Mouse (Mus musculus): Measurements from ENCODE around the gene Olfr1511. TPM values are rescaled to one million over a fixed set of nuclear protein-coding genes. Genes with fewer than 3 reads are reported as not detected.
"Not testable (repeated sequence)": the region's sequence is repeated elsewhere in the genome, so short reads cannot be mapped to it uniquely, and the experiment has no call there.

Olfr1511 gene
- not detected in 2 replicates for polyA plus RNA-seq (2014; fragmentation: Nextera tagmentation; extraction: Ambion mirVana)

- H3K9me3 ChIP-seq (replicated peaks; ENCODE audit: control insufficient read depth, low read length) = no peaks in the 10 kb centered on the region
- WGBS = 82% methylated on average over 4 of the region's 4 CpGs
- H3K4me2 ChIP-seq (ENCODE audit: low read length) = no peak within 1 kb of the TSS
- H3K4me1 ChIP-seq (ENCODE audit: control insufficient read depth, insufficient read depth, low read length) = no peaks in the 10 kb centered on the region
- no peaks in the 10 kb centered on the region for H3K36me3 ChIP-seq (ENCODE audit: control insufficient read depth, insufficient read depth, low read length)
- H3K27ac ChIP-seq (ENCODE audit: low read depth, low read length) = no peak within 1 kb of the TSS
- DNase-seq (ENCODE audit: low spot score) (no peak), ATAC-seq (no peak)
- no peak within 1 kb of the TSS for H3K9ac ChIP-seq (ENCODE audit: low read length)
- no peak within 1 kb of the TSS for H3K4me3 ChIP-seq (ENCODE audit: low read depth, low read length)
- no peaks in the 10 kb centered on the region for H3K27me3 ChIP-seq (replicated peaks; ENCODE audit: control insufficient read depth, insufficient read depth, low read length)
Observed at GRCm38 (mm10) chr14:52397279-52397678, at the start of gene Olfr1511. Gene Olfr1511 (minus strand): TSS chr14:52397379.

GRCm38 (mm10) chr14:52442690-52443089, 45.5 kb upstream of the Olfr1511 start, which contains the start of gene Olfr1509:
Gene Olfr1509 (plus strand): TSS chr14:52442990.
- no peak for DNase-seq (ENCODE audit: low spot score)
- Histone ChIP-seq H3K27ac (ENCODE audit: low read depth, low read length) (no peak within 1 kb of the TSS), H3K4me2 (ENCODE audit: low read length) (no peak within 1 kb of the TSS), H3K4me3 (ENCODE audit: low read depth, low read length) (no peak within 1 kb of the TSS), H3K27me3 (replicated peaks; ENCODE audit: control insufficient read depth, insufficient read depth, low read length) (no peaks in the 10 kb centered on the region), H3K4me1 (ENCODE audit: control insufficient read depth, insufficient read depth, low read length) (no peaks in the 10 kb centered on the region), H3K9me3 (replicated peaks; ENCODE audit: control insufficient read depth, low read length) (no peaks in the 10 kb centered on the region), H3K9ac (ENCODE audit: low read length) (no peak within 1 kb of the TSS), H3K36me3 (ENCODE audit: control insufficient read depth, insufficient read depth, low read length) (no peaks in the 10 kb centered on the region)
- no peak for ATAC-seq

- no peak overlapping the region for H3K9ac ChIP-seq (ENCODE audit: low read length)
- H3K4me1 ChIP-seq (ENCODE audit: control insufficient read depth, insufficient read depth, low read length) = no peaks in the 10 kb centered on the region
- 96% methylated on average over 1 of the region's 1 CpGs for WGBS
- H3K27ac ChIP-seq (ENCODE audit: low read depth, low read length) = no peak overlapping the region
- H3K36me3 ChIP-seq (ENCODE audit: control insufficient read depth, insufficient read depth, low read length) = no peaks in the 10 kb centered on the region
- ATAC-seq = no peak
- DNase-seq (ENCODE audit: low spot score) = no peak
- H3K4me3 ChIP-seq (ENCODE audit: low read depth, low read length) = no peak overlapping the region
- H3K4me2 ChIP-seq (ENCODE audit: low read length) = no peak overlapping the region
- no peaks in the 10 kb centered on the region for H3K27me3 ChIP-seq (replicated peaks; ENCODE audit: control insufficient read depth, insufficient read depth, low read length)
- H3K9me3 ChIP-seq (replicated peaks; ENCODE audit: control insufficient read depth, low read length) = no peaks in the 10 kb centered on the region
Observed at GRCm38 (mm10) chr14:52427686-52428085, 30.5 kb upstream of the Olfr1511 start.

GRCm38 (mm10) chr14:52414273-52414672, 17.1 kb upstream of the Olfr1511 start, which contains the start of gene Olfr1510:
Gene Olfr1510 (minus strand): TSS chr14:52414373.
- Histone ChIP-seq H3K9ac (ENCODE audit: low read length) (no peak within 1 kb of the TSS), H3K4me3 (ENCODE audit: low read depth, low read length) (no peak within 1 kb of the TSS), H3K36me3 (ENCODE audit: control insufficient read depth, insufficient read depth, low read length) (no peaks in the 10 kb centered on the region), H3K4me2 (ENCODE audit: low read length) (no peak within 1 kb of the TSS), H3K9me3 (replicated peaks; ENCODE audit: control insufficient read depth, low read length) (no peaks in the 10 kb centered on the region), H3K4me1 (ENCODE audit: control insufficient read depth, insufficient read depth, low read length) (no peaks in the 10 kb centered on the region), H3K27ac (ENCODE audit: low read depth, low read length) (no peak within 1 kb of the TSS), H3K27me3 (replicated peaks; ENCODE audit: control insufficient read depth, insufficient read depth, low read length) (no peaks in the 10 kb centered on the region)
- ATAC-seq (no peak), DNase-seq (ENCODE audit: low spot score) (no peak)
- 87% methylated on average over 3 of the region's 3 CpGs for WGBS

GRCm38 (mm10) chr14:52410142-52410919, 13.2 kb upstream of the Olfr1511 start:
- not testable (repeated sequence) for H3K4me3 ChIP-seq (ENCODE audit: low read depth, low read length); H3K9me3 ChIP-seq (replicated peaks; ENCODE audit: control insufficient read depth, low read length); H3K4me2 ChIP-seq (ENCODE audit: low read length); H3K27ac ChIP-seq (ENCODE audit: low read depth, low read length); ATAC-seq; H3K27me3 ChIP-seq (replicated peaks; ENCODE audit: control insufficient read depth, insufficient read depth, low read length); H3K4me1 ChIP-seq (ENCODE audit: control insufficient read depth, insufficient read depth, low read length); DNase-seq (ENCODE audit: low spot score); H3K36me3 ChIP-seq (ENCODE audit: control insufficient read depth, insufficient read depth, low read length); H3K9ac ChIP-seq (ENCODE audit: low read length)
- WGBS = 83% methylated on average over 7 of the region's 10 CpGs

- H3K27me3 ChIP-seq (replicated peaks; ENCODE audit: control insufficient read depth, insufficient read depth, low read length); H3K4me2 ChIP-seq (ENCODE audit: low read length); DNase-seq (ENCODE audit: low spot score); H3K9me3 ChIP-seq (replicated peaks; ENCODE audit: control insufficient read depth, low read length); H3K4me3 ChIP-seq (ENCODE audit: low read depth, low read length); H3K36me3 ChIP-seq (ENCODE audit: control insufficient read depth, insufficient read depth, low read length); H3K4me1 ChIP-seq (ENCODE audit: control insufficient read depth, insufficient read depth, low read length); H3K9ac ChIP-seq (ENCODE audit: low read length); ATAC-seq; H3K27ac ChIP-seq (ENCODE audit: low read depth, low read length): not testable (repeated sequence)
- WGBS = 88% methylated on average over 9 of the region's 9 CpGs
Observed at GRCm38 (mm10) chr14:52390084-52390848, 6.9 kb downstream of the Olfr1511 start.

GRCm38 (mm10) chr14:52379068-52379467, 18.1 kb downstream of the Olfr1511 start, which contains the start of gene Olfr1512:
Gene Olfr1512 (minus strand): TSS chr14:52379168.
- no peaks in the 10 kb centered on the region for H3K27me3 ChIP-seq (replicated peaks; ENCODE audit: control insufficient read depth, insufficient read depth, low read length)
- DNase-seq (ENCODE audit: low spot score) = no peak
- no peak within 1 kb of the TSS for H3K4me3 ChIP-seq (ENCODE audit: low read depth, low read length)
- no peaks in the 10 kb centered on the region for H3K4me1 ChIP-seq (ENCODE audit: control insufficient read depth, insufficient read depth, low read length)
- H3K9me3 ChIP-seq (replicated peaks; ENCODE audit: control insufficient read depth, low read length) = no peaks in the 10 kb centered on the region
- no peak within 1 kb of the TSS for H3K9ac ChIP-seq (ENCODE audit: low read length)
- no peak for ATAC-seq
- no peaks in the 10 kb centered on the region for H3K36me3 ChIP-seq (ENCODE audit: control insufficient read depth, insufficient read depth, low read length)
- H3K4me2 ChIP-seq (ENCODE audit: low read length) = no peak within 1 kb of the TSS
- WGBS = 71% methylated on average over 2 of the region's 2 CpGs
- no peak within 1 kb of the TSS for H3K27ac ChIP-seq (ENCODE audit: low read depth, low read length)

- WGBS = 92% methylated on average over 3 of the region's 3 CpGs
- Histone ChIP-seq H3K4me2 (ENCODE audit: low read length) (no peak overlapping the region), H3K36me3 (ENCODE audit: control insufficient read depth, insufficient read depth, low read length) (no peaks in the 10 kb centered on the region), H3K4me3 (ENCODE audit: low read depth, low read length) (no peak overlapping the region), H3K27ac (ENCODE audit: low read depth, low read length) (no peak overlapping the region), H3K27me3 (replicated peaks; ENCODE audit: control insufficient read depth, insufficient read depth, low read length) (no peaks in the 10 kb centered on the region), H3K4me1 (ENCODE audit: control insufficient read depth, insufficient read depth, low read length) (no peaks in the 10 kb centered on the region), H3K9ac (ENCODE audit: low read length) (no peak overlapping the region), H3K9me3 (replicated peaks; ENCODE audit: control insufficient read depth, low read length) (no peaks in the 10 kb centered on the region)
- no peak for DNase-seq (ENCODE audit: low spot score)
- no peak for ATAC-seq
Observed at GRCm38 (mm10) chr14:52368741-52369140, 28.4 kb downstream of the Olfr1511 start.

- DNase-seq (ENCODE audit: low spot score) = no peak
- Histone ChIP-seq H3K27me3 (replicated peaks; ENCODE audit: control insufficient read depth, insufficient read depth, low read length) (no peaks in the 10 kb centered on the region), H3K27ac (ENCODE audit: low read depth, low read length) (no peak within 1 kb of the TSS), H3K4me2 (ENCODE audit: low read length) (no peak within 1 kb of the TSS), H3K9me3 (replicated peaks; ENCODE audit: control insufficient read depth, low read length) (no peaks in the 10 kb centered on the region), H3K36me3 (ENCODE audit: control insufficient read depth, insufficient read depth, low read length) (no peaks in the 10 kb centered on the region), H3K4me1 (ENCODE audit: control insufficient read depth, insufficient read depth, low read length) (no peaks in the 10 kb centered on the region), H3K9ac (ENCODE audit: low read length) (no peak within 1 kb of the TSS), H3K4me3 (ENCODE audit: low read depth, low read length) (no peak within 1 kb of the TSS)
- no peak for ATAC-seq
- WGBS = 81% methylated on average over 4 of the region's 4 CpGs
Observed at GRCm38 (mm10) chr14:52356308-52356707, 40.9 kb downstream of the Olfr1511 start, which contains the start of gene Olfr1513. Gene Olfr1513 (minus strand): TSS chr14:52356408.
